Mouse (Mus musculus): ENCODE results near the gene Arglu1. TPM values are rescaled to one million over a fixed set of nuclear protein-coding genes. Genes with fewer than 3 reads are reported as not detected.
A peak's percentile ranks its signal among the peaks of the same experiment; 100 is the strongest.

Arglu1 gene
- polyA plus RNA-seq, 1 experiment, result 201 TPM

- DNase-seq (ENCODE audit: low read depth), result peak; percentile 68
- TF ChIP-seq CTCF (IDR thresholded peaks at IDR 0.05; ENCODE audit: borderline replicate concordance, extremely low read depth, insufficient read depth, insufficient read length), result no peak
- TF ChIP-seq POLR2A (IDR thresholded peaks at IDR 0.05; ENCODE audit: borderline replicate concordance, extremely low read depth, insufficient read depth, insufficient read length, poor library complexity, severe bottlenecking), result no peak
Observed at GRCm38 (mm10) chr8:8647319-8647718, 43.0 kb downstream of the Arglu1 start.

- TF ChIP-seq POLR2A (IDR thresholded peaks at IDR 0.05; ENCODE audit: borderline replicate concordance, extremely low read depth, insufficient read depth, insufficient read length, poor library complexity, severe bottlenecking), result no peak
- TF ChIP-seq CTCF (IDR thresholded peaks at IDR 0.05; ENCODE audit: borderline replicate concordance, extremely low read depth, insufficient read depth, insufficient read length), result no peak
- no peak for DNase-seq (ENCODE audit: low read depth)
Observed at GRCm38 (mm10) chr8:8644160-8644915, 46.0 kb downstream of the Arglu1 start.

GRCm38 (mm10) chr8:8640264-8640588 is 50.1 kb downstream of the Arglu1 start:
- TF ChIP-seq POLR2A (IDR thresholded peaks at IDR 0.05; ENCODE audit: borderline replicate concordance, extremely low read depth, insufficient read depth, insufficient read length, poor library complexity, severe bottlenecking) (no peak), CTCF (IDR thresholded peaks at IDR 0.05; ENCODE audit: borderline replicate concordance, extremely low read depth, insufficient read depth, insufficient read length) (no peak)
- peak; percentile 88 for DNase-seq (ENCODE audit: low read depth)

GRCm38 (mm10) chr8:8639569-8640263 is 50.6 kb downstream of the Arglu1 start:
- TF ChIP-seq POLR2A (IDR thresholded peaks at IDR 0.05; ENCODE audit: borderline replicate concordance, extremely low read depth, insufficient read depth, insufficient read length, poor library complexity, severe bottlenecking) (no peak), CTCF (IDR thresholded peaks at IDR 0.05; ENCODE audit: borderline replicate concordance, extremely low read depth, insufficient read depth, insufficient read length) (no peak)
- peak; percentile 60 for DNase-seq (ENCODE audit: low read depth)

GRCm38 (mm10) chr8:8631394-8631793 is 58.9 kb downstream of the Arglu1 start:
- no peak for DNase-seq (ENCODE audit: low read depth)
- no peak for TF ChIP-seq CTCF (IDR thresholded peaks at IDR 0.05; ENCODE audit: borderline replicate concordance, extremely low read depth, insufficient read depth, insufficient read length)
- no peak for TF ChIP-seq POLR2A (IDR thresholded peaks at IDR 0.05; ENCODE audit: borderline replicate concordance, extremely low read depth, insufficient read depth, insufficient read length, poor library complexity, severe bottlenecking)

- no peak for DNase-seq (ENCODE audit: low read depth)
- no peak for TF ChIP-seq POLR2A (IDR thresholded peaks at IDR 0.05; ENCODE audit: borderline replicate concordance, extremely low read depth, insufficient read depth, insufficient read length, poor library complexity, severe bottlenecking)
- no peak for TF ChIP-seq CTCF (IDR thresholded peaks at IDR 0.05; ENCODE audit: borderline replicate concordance, extremely low read depth, insufficient read depth, insufficient read length)
Observed at GRCm38 (mm10) chr8:8624017-8624416, 66.3 kb downstream of the Arglu1 start.

GRCm38 (mm10) chr8:8623486-8623885 is 66.8 kb downstream of the Arglu1 start:
- peak; percentile 71 for DNase-seq (ENCODE audit: low read depth)
- TF ChIP-seq CTCF (IDR thresholded peaks at IDR 0.05; ENCODE audit: borderline replicate concordance, extremely low read depth, insufficient read depth, insufficient read length) (no peak), POLR2A (IDR thresholded peaks at IDR 0.05; ENCODE audit: borderline replicate concordance, extremely low read depth, insufficient read depth, insufficient read length, poor library complexity, severe bottlenecking) (no peak)

GRCm38 (mm10) chr8:8622476-8622875 is 67.8 kb downstream of the Arglu1 start:
- no peak for DNase-seq (ENCODE audit: low read depth)
- TF ChIP-seq POLR2A (IDR thresholded peaks at IDR 0.05; ENCODE audit: borderline replicate concordance, extremely low read depth, insufficient read depth, insufficient read length, poor library complexity, severe bottlenecking) (no peak), CTCF (IDR thresholded peaks at IDR 0.05; ENCODE audit: borderline replicate concordance, extremely low read depth, insufficient read depth, insufficient read length) (no peak)

- TF ChIP-seq CTCF (IDR thresholded peaks at IDR 0.05; ENCODE audit: borderline replicate concordance, extremely low read depth, insufficient read depth, insufficient read length) (no peak), POLR2A (IDR thresholded peaks at IDR 0.05; ENCODE audit: borderline replicate concordance, extremely low read depth, insufficient read depth, insufficient read length, poor library complexity, severe bottlenecking) (no peak)
- peak; percentile 74 for DNase-seq (ENCODE audit: low read depth)
Observed at GRCm38 (mm10) chr8:8622031-8622430, 68.3 kb downstream of the Arglu1 start.

- TF ChIP-seq CTCF (IDR thresholded peaks at IDR 0.05; ENCODE audit: borderline replicate concordance, extremely low read depth, insufficient read depth, insufficient read length) (no peak), POLR2A (IDR thresholded peaks at IDR 0.05; ENCODE audit: borderline replicate concordance, extremely low read depth, insufficient read depth, insufficient read length, poor library complexity, severe bottlenecking) (no peak)
- peak; percentile 84 for DNase-seq (ENCODE audit: low read depth)
Observed at GRCm38 (mm10) chr8:8621236-8621917, 68.9 kb downstream of the Arglu1 start.

- no peak for DNase-seq (ENCODE audit: low read depth)
Observed at GRCm38 (mm10) chr8:8620536-8620935, 69.8 kb downstream of the Arglu1 start.

More at GRCm38 (mm10) chr8:8620536-8620935, 69.8 kb downstream of the Arglu1 start:
- TF ChIP-seq CTCF (IDR thresholded peaks at IDR 0.05; ENCODE audit: borderline replicate concordance, extremely low read depth, insufficient read depth, insufficient read length), result no peak
- TF ChIP-seq POLR2A (IDR thresholded peaks at IDR 0.05; ENCODE audit: borderline replicate concordance, extremely low read depth, insufficient read depth, insufficient read length, poor library complexity, severe bottlenecking), result no peak
